Mouse (Mus musculus) heart, postnatal 0 days (tissue): ENCODE data around the gene Pafah1b2.

Experiments used
- CTCF ChIP-seq: IDR thresholded peaks from 2 replicates; pipeline ENCODE4 v1.5.1; 2016; ENCODE audit warnings: antibody characterized with exemption, control low read depth, low read depth
- EP300 ChIP-seq: IDR thresholded peaks from 2 replicates; pipeline ENCODE4 v1.6.1; 2016; ENCODE audit warnings: antibody characterized with exemption, low read depth

GRCm38 (mm10) chr9:46015831-46016230, 3.3 kb upstream of the Pafah1b2 start:
- TF ChIP-seq CTCF (no peak), EP300 (no peak)
